Mouse (Mus musculus) retina, postnatal 7 days (tissue): ENCODE measurements at regions not wholly inside any gene's neighbourhood (a gene's known extent, or its start where the extent isn't known, plus 50 kb on each side); places are given as distances from the start of the nearest gene placed in this dataset.
"Not testable (repeated sequence)": the region's sequence is repeated elsewhere in the genome, so short reads cannot be mapped to it uniquely, and the experiment has no call there.

Source experiments
- DNase-seq: peaks from one replicate; pipeline ENCODE4 v3.0.0-alpha.2; 2012; ENCODE audit warnings: low read depth, low spot score

GRCm38 (mm10) chr2:117450172-117450865, 107.5 kb upstream of the Rasgrp1 start:
- no peak for DNase-seq

- DNase-seq = no peak
Observed at GRCm38 (mm10) chr2:117451818-117452217, 109.0 kb upstream of the Rasgrp1 start.

- no peak for DNase-seq
Observed at GRCm38 (mm10) chr2:117455021-117455739, 112.4 kb upstream of the Rasgrp1 start.

- DNase-seq = no peak
Observed at GRCm38 (mm10) chr2:117455740-117456455, 113.1 kb upstream of the Rasgrp1 start.

- no peak for DNase-seq
Observed at GRCm38 (mm10) chr2:117456456-117457020, 113.7 kb upstream of the Rasgrp1 start.

GRCm38 (mm10) chr2:117461541-117462290, 118.9 kb upstream of the Rasgrp1 start:
- no peak for DNase-seq

- DNase-seq = no peak
Observed at GRCm38 (mm10) chr2:117474885-117475542, 132.2 kb upstream of the Rasgrp1 start.

- DNase-seq = no peak
Observed at GRCm38 (mm10) chr2:117475561-117475960, 132.8 kb upstream of the Rasgrp1 start.

- not testable (repeated sequence) for DNase-seq
Observed at GRCm38 (mm10) chr2:117477503-117477902, 134.7 kb upstream of the Rasgrp1 start.

- DNase-seq = not testable (repeated sequence)
Observed at GRCm38 (mm10) chr2:117479244-117480009, 136.6 kb upstream of the Rasgrp1 start.

- no peak for DNase-seq
Observed at GRCm38 (mm10) chr2:117486447-117486846, 143.6 kb upstream of the Rasgrp1 start.

GRCm38 (mm10) chr2:117498565-117498964, 155.8 kb upstream of the Rasgrp1 start:
- no peak for DNase-seq

GRCm38 (mm10) chr2:117502611-117503010, 159.8 kb upstream of the Rasgrp1 start:
- DNase-seq = no peak

GRCm38 (mm10) chr2:117511737-117512136, 168.9 kb upstream of the Rasgrp1 start:
- no peak for DNase-seq

GRCm38 (mm10) chr2:117512551-117512950, 169.8 kb upstream of the Rasgrp1 start:
- no peak for DNase-seq

GRCm38 (mm10) chr2:117524437-117524836, 181.6 kb upstream of the Rasgrp1 start:
- no peak for DNase-seq

- DNase-seq = no peak
Observed at GRCm38 (mm10) chr2:117538865-117539264, 196.1 kb upstream of the Rasgrp1 start.

GRCm38 (mm10) chr2:117539285-117539684, 196.5 kb upstream of the Rasgrp1 start:
- DNase-seq = no peak

- DNase-seq = peak; percentile 31
Observed at GRCm38 (mm10) chr2:117541471-117541870, 198.7 kb upstream of the Rasgrp1 start.

GRCm38 (mm10) chr2:117542298-117542697, 199.5 kb upstream of the Rasgrp1 start:
- no peak for DNase-seq
